Mouse (Mus musculus): ENCODE data around the gene Nckap1l.

The Nckap1l gene

GRCm38 (mm10) chr15:103540646-103541045, 87.1 kb downstream of the Nckap1l start:
- DNase-seq: no peak

- no peak for DNase-seq
Measured at GRCm38 (mm10) chr15:103542526-103542925, 88.9 kb downstream of the Nckap1l start.

GRCm38 (mm10) chr15:103547983-103548382, 94.4 kb downstream of the Nckap1l start:
- DNase-seq: no peak
